Mouse (Mus musculus): Measurements from ENCODE around the gene Ltbp4. TPM values are rescaled to one million over a fixed set of nuclear protein-coding genes. Genes with fewer than 3 reads are reported as not detected.

The Ltbp4 gene
- polyA plus RNA-seq (2017; shearing (Covaris generic)): not detected

DNA sequence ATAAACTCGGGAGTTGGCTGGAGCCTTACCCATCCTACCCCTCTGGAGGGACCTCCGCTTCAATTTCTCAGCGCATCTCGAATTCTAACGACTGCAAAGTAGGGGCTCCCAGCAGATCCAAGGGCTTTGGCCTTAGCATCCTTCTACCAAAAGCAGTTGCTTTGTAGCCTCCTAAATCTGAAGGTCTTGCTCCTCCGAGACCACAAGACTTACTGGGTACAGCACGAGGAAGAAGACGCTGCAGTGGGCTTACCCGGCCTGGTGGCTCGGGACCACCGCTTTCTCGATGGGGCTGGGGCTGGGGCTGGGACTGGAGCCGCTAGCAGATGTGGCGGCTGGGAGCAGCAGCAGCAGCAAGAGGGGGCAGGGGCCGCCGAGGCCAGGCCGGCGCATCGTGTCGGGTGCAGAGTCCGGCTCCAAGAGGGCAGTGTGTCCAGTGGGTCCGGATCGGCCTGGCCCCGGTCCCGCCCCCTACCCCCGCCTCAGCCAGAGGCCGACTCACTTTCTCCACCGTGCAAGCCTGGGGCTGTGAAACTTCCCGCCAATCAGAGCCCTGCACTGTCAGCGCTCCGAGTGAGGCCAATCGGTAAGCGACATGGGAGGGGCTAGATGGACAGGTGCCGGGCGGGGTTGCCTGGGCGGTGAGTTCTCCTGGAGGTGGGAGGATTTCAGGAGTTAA lies at the start of gene Ltbp4:
Ltbp4 (minus strand) TSS at position 518 of the 679 bp plus-strand sequence.

DNA sequence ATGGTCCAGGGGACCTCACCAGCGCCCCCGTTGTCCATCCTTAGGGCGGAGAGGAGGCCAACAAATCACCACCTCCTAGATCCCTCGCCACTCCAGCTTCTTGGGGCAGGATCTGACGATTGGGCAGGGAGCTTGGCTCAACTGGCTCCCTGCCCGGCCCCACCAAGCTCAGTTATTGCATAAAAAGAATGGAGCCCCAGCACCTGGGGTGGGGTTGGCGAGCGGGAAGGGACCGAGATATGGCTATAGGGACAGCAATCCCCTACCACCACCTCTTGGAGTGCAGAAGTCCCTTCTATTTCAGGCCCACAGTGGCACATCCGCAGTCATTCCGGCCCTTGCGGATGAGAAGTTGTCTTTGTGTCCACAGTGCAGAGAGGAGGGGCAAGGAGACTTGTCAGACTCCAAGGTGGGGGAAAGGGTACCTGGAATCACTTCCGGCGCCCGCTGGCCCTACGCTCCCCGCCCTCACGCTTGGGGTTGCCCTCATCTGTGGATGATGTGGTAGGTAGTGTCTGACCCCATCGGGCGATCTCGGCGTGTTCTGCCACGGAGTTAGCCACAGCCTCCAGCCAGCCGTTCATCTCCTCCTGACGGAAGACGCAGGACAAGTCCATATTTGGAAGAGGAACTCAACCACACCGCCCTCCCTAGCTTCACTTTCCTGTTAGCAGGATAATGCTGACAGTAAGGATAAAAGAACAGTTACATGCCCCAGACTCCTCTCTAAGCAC lies 19.5 kb upstream of the Ltbp4 start, which contains the start of gene Gm20479:
Gm20479 (minus strand) TSS at position 559 of the 734 bp plus-strand sequence.

DNA sequence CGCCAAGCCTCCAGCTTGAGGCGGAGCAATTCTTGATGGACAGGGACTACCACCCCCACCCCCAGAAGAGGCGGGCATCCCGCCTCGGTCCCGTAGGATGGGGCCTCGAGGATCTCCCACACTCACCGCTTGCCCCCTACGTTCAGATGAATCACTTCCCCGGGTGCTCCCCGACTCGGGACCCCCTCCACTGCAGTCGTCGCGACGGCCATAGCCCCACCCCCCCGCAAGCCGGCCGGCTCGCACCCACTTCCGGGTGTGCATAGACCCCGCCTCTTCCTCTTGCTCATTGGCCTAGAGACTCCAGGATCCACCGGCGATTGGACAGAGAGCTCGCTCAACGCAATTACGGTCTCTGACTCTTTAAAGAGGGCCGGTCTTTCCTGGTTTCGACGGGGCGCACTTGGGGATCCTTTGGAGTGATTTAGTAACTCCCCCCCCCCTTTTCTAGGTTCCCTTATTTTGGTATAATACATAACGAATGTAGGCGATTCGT lies 18.3 kb upstream of the Ltbp4 start, which contains the start of gene Shkbp1:
Shkbp1 (minus strand) TSS at position 275 of the 496 bp plus-strand sequence.

DNA sequence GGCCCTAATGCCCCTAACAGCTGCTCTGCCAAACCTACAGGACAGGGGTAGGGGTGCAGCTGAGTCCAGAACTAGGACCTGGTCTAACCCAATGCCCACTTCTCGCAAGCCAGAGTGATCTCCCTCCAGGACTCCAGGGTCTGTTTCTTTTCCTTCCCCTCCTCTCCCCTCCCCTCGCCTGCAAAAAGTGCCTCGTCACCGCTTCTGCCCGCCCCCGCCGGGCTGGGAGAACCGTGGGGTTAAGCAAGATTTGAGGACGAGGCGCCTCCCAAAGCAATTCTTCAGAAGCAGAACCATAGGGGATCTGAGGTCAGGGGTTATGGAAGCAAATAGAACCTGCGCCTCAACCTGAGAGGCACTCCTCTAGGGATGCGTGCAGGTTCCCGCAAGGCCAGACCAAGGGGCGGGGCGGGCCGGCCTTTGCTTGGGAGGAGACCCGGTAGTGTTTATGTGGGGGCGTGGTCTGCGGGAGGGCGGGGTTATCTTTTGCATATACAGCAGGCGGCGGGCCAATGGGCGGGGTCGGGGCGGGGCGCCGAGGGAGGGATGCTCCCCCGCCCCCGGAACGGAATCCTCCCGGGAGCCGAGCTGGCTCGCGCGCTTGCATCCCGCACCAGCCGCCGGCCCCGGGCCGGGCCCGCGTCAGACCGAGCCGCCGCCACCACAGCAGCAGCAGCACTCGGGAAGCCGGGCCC lies 79.1 kb downstream of the Ltbp4 start, which contains the start of gene Numbl:
Numbl (plus strand) TSS at position 229 of the 695 bp plus-strand sequence.

Other genes starting within 250 kb of the Ltbp4 start
- gene Cyp2f2, start 217.8 kb downstream of the Ltbp4 start, polyA plus RNA-seq (2017; shearing (Covaris generic)): not detected
- not detected for gene Cyp2t4, start 184.0 kb downstream of the Ltbp4 start, polyA plus RNA-seq (2017; shearing (Covaris generic))
- gene Egln2, start 170.9 kb downstream of the Ltbp4 start, polyA plus RNA-seq (2017; shearing (Covaris generic)): 68.6 TPM
- gene Rab4b, start 158.8 kb downstream of the Ltbp4 start, polyA plus RNA-seq (2017; shearing (Covaris generic)): 140 TPM
- gene Gm21983, start 156.6 kb downstream of the Ltbp4 start, polyA plus RNA-seq (2017; shearing (Covaris generic)): not detected
- gene Mia, start 156.5 kb downstream of the Ltbp4 start, polyA plus RNA-seq (2017; shearing (Covaris generic)): 1.6 TPM
- gene BC024978, start 141.9 kb downstream of the Ltbp4 start, polyA plus RNA-seq (2017; shearing (Covaris generic)): 0.83 TPM
- gene Snrpa, start 141.4 kb downstream of the Ltbp4 start, polyA plus RNA-seq (2017; shearing (Covaris generic)): 61.7 TPM
- gene Itpkc, start 109.0 kb downstream of the Ltbp4 start, polyA plus RNA-seq (2017; shearing (Covaris generic)): 12.6 TPM
- 17.6 TPM for gene Coq8b, start 104.7 kb downstream of the Ltbp4 start, polyA plus RNA-seq (2017; shearing (Covaris generic))
- 0.91 TPM for gene Numbl, start 79.3 kb downstream of the Ltbp4 start, polyA plus RNA-seq (2017; shearing (Covaris generic))
- gene Shkbp1, start 18.3 kb upstream of the Ltbp4 start, polyA plus RNA-seq (2017; shearing (Covaris generic)): 48.4 TPM
- gene Gm20479, start 19.7 kb upstream of the Ltbp4 start, polyA plus RNA-seq (2017; shearing (Covaris generic)): not detected
- 0.12 TPM for gene Sptbn4, start 110.0 kb upstream of the Ltbp4 start, polyA plus RNA-seq (2017; shearing (Covaris generic))
- 12.5 TPM for gene Blvrb, start 110.3 kb upstream of the Ltbp4 start, polyA plus RNA-seq (2017; shearing (Covaris generic))
- gene Sertad3, start 136.1 kb upstream of the Ltbp4 start, polyA plus RNA-seq (2017; shearing (Covaris generic)): 38.3 TPM
- 75.3 TPM for gene Sertad1, start 149.2 kb upstream of the Ltbp4 start, polyA plus RNA-seq (2017; shearing (Covaris generic))
- gene Prx, start 161.6 kb upstream of the Ltbp4 start, polyA plus RNA-seq (2017; shearing (Covaris generic)): 0.57 TPM
- not detected for gene Hipk4, start 185.6 kb upstream of the Ltbp4 start, polyA plus RNA-seq (2017; shearing (Covaris generic))
- 255 TPM for gene Pld3, start 215.5 kb upstream of the Ltbp4 start, polyA plus RNA-seq (2017; shearing (Covaris generic))
- 25.1 TPM for gene 2310022A10Rik, start 215.5 kb upstream of the Ltbp4 start, polyA plus RNA-seq (2017; shearing (Covaris generic))